Mouse (Mus musculus) hindbrain, postnatal 0 days (tissue): ENCODE data around the gene Mad1l1. TPM values are rescaled to one million over a fixed set of nuclear protein-coding genes. Genes with fewer than 3 reads are reported as not detected.

Source experiments
- ATAC-seq: fragments of 200-750 bp; cut with Nextera tagmentation; 2 replicates; pipeline ENCODE4 v1.8.0; 2017; ENCODE audit warnings: mild to moderate bottlenecking, moderate TSS enrichment, moderate library complexity
- DNase-seq: peaks from one replicate; pipeline ENCODE4 v3.0.0-alpha.2; 2015; ENCODE audit warnings: low spot score
- H3K27ac ChIP-seq: fragments of 300-500 bp; sonication (generic); 2 replicates; pipeline ENCODE4 v1.5.1; 2014; ENCODE audit warnings: mild to moderate bottlenecking
- H3K27me3 ChIP-seq: fragments of 300-500 bp; sonication (generic); 2 replicates; pipeline ENCODE4 v1.6.1; 2014; ENCODE audit warnings: low read length, mixed read lengths; ENCODE audit not compliant: insufficient read depth
- H3K36me3 ChIP-seq: fragments of 300-500 bp; sonication (generic); 2 replicates; pipeline ENCODE4 v1.6.1; 2014; ENCODE audit warnings: low read length, mixed read lengths; ENCODE audit not compliant: insufficient read depth
- H3K4me1 ChIP-seq: fragments of 300-500 bp; sonication (generic); 2 replicates; pipeline ENCODE4 v1.6.1; 2014; ENCODE audit warnings: antibody characterized with exemption, low read length, mixed read lengths; ENCODE audit not compliant: insufficient read depth
- H3K4me2 ChIP-seq: fragments of 300-500 bp; sonication (generic); 2 replicates; pipeline ENCODE4 v1.6.1; 2014; ENCODE audit warnings: low read depth, mild to moderate bottlenecking, low read length, moderate library complexity, mixed read lengths
- H3K4me3 ChIP-seq: fragments of 300-500 bp; sonication (generic); 2 replicates; pipeline ENCODE4 v1.5.1; 2014; ENCODE audit warnings: low read length
- H3K9ac ChIP-seq: fragments of 300-500 bp; sonication (generic); replicated peaks from 2 replicates; pipeline ENCODE4 v1.6.1; 2014; ENCODE audit warnings: mild to moderate bottlenecking, low read length, moderate library complexity, mixed read lengths
- H3K9me3 ChIP-seq: fragments of 300-500 bp; sonication (generic); 2 replicates; pipeline ENCODE4 v1.6.1; 2016; ENCODE audit warnings: low read length, mixed read lengths
- CTCF ChIP-seq: IDR thresholded peaks from 2 replicates; pipeline ENCODE4 v1.5.1; 2016; ENCODE audit warnings: antibody characterized with exemption, control low read depth, low read depth
- WGBS: fragments of 180-500 bp; shearing (Covaris S2); extraction: QIAGEN DNeasy Blood & Tissue Kit; methylation state at CpG from one replicate; pipeline ENCODE4 v1.1.7; 2014; 5-methylcytosine and 5-hydroxymethylcytosine counted together
- polyA plus RNA-seq: library from polyadenylated mRNA; unstranded; fragments of >200 nt; fragmentation: Nextera tagmentation; extraction: Ambion mirVana; gene quantifications from 2 replicates; pipeline ENCODE4 v1.2.1, GENCODE M21; 2015
- total RNA-seq: library from RNA; depleted of rRNA; stranded (reverse); fragments of >200 nt; gene quantifications from 2 replicates; pipeline ENCODE4 v1.2.3, GENCODE M21; 2014

The Mad1l1 gene
- total and polyA plus RNA-seq, 2 experiments from 2014 or later, result 29.1 to 30.9 TPM

- Histone ChIP-seq H3K9ac (no peak overlapping the region), H3K4me2 (no peak overlapping the region), H3K4me1 (no peaks in the 10 kb centered on the region), H3K27ac (no peak overlapping the region), H3K27me3 (no peaks in the 10 kb centered on the region), H3K4me3 (no peak overlapping the region), H3K9me3 (no peaks in the 10 kb centered on the region), H3K36me3 (peaks cover 12% of the 10 kb centered on the region; the same call in 1 of the 2 replicates)
- TF ChIP-seq CTCF, result no peak
- DNase-seq (no peak), ATAC-seq (no peak)
- WGBS, result 79% methylated on average over 14 of the region's 14 CpGs
These were observed 38.8 kb upstream of the Mad1l1 start for GRCm38 (mm10) chr5:140359930-140360674.

DNA sequence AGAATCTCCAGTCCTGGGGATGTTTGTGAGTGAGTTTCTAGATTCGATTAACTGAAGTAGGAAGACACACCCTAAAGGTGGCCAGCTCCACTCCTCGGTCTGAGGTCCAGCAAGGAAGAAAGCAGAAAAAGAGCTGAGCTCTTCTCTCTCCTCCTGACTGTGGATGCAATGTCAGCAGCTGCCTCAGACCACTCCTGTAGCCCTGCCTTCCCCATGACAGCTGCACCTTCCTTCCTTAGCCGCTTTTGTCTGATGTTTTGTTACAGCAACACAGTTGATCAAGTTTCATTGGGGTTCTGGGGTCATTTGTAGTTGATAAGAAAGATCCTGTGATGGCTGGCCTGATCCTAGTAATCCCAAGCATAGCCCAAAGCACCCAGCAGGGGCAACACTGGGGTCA, 36.1 kb upstream of the Mad1l1 start:
- ATAC-seq, result no peak
- Histone ChIP-seq H3K9me3 (no peaks in the 10 kb centered on the region), H3K9ac (no peak overlapping the region), H3K4me3 (no peak overlapping the region), H3K4me2 (no peak overlapping the region), H3K27me3 (no peaks in the 10 kb centered on the region), H3K27ac (no peak overlapping the region), H3K36me3 (peaks cover 26% of the 10 kb centered on the region), H3K4me1 (no peaks in the 10 kb centered on the region)
- DNase-seq, result no peak
- 92% methylated on average over 3 of the region's 3 CpGs for WGBS
- TF ChIP-seq CTCF, result no peak

- Histone ChIP-seq H3K36me3 (peaks cover 34% of the 10 kb centered on the region), H3K9ac (no peak overlapping the region), H3K4me1 (no peaks in the 10 kb centered on the region), H3K4me2 (no peak overlapping the region), H3K27me3 (no peaks in the 10 kb centered on the region), H3K4me3 (no peak overlapping the region), H3K9me3 (no peaks in the 10 kb centered on the region), H3K27ac (no peak overlapping the region)
- TF ChIP-seq CTCF, result peak; percentile 22
- DNase-seq, result no peak
- no peak for ATAC-seq
- 82% methylated on average over 11 of the region's 11 CpGs for WGBS
These were observed 34.6 kb upstream of the Mad1l1 start for GRCm38 (mm10) chr5:140355934-140356333.

- Histone ChIP-seq H3K9me3 (no peaks in the 10 kb centered on the region), H3K27ac (no peak overlapping the region), H3K27me3 (no peaks in the 10 kb centered on the region), H3K9ac (no peak overlapping the region), H3K4me2 (no peak overlapping the region), H3K36me3 (peaks cover 30% of the 10 kb centered on the region), H3K4me3 (no peak overlapping the region), H3K4me1 (no peaks in the 10 kb centered on the region)
- WGBS, result 96% methylated on average over 6 of the region's 6 CpGs
- ATAC-seq, result no peak
- TF ChIP-seq CTCF, result no peak
- no peak for DNase-seq
These were observed 31.0 kb upstream of the Mad1l1 start for GRCm38 (mm10) chr5:140352352-140352751.

DNA sequence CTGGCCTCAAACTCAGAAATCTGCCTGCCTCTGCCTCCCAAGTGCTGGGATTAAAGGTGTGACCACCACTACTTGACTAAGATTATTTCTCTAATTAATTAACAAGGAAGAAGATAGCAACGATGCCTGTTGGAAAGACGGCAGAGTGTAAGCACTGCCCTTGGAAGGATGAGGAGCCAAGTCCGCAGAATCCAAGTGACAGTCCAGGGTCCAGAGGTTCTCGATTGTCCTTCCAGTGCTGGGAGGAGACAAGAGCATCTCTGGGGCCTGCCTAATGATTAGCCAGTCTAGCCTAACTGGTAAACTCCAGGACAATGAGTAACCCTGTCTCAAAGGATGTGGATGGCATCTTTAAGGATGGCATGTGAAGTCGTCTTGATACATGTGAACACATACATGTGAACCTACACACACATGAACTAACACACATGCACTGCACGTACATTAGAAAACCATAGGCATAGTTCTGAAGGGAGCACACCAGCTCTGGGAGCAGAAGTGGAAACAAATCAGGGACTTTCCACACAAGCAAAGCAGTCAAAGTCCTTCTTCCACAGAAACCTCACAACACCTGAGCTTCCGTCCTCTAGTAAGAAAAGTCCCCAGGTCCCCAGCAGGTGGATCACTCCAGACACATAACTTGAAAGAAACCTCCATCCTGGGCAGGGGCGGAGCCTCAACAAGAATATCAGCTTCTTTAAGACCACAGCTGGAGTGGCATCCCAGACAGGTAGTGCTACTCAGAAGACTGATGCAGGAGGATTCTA, 29.6 kb upstream of the Mad1l1 start:
- no peak overlapping the region for H3K4me2 ChIP-seq
- TF ChIP-seq CTCF, result no peak
- H3K27ac ChIP-seq, result no peak overlapping the region
- ATAC-seq (no peak), DNase-seq (no peak)
- H3K27me3 ChIP-seq, result no peaks in the 10 kb centered on the region
- H3K4me3 ChIP-seq, result no peak overlapping the region
- H3K9me3 ChIP-seq, result no peaks in the 10 kb centered on the region
- H3K36me3 ChIP-seq, result peaks cover 31% of the 10 kb centered on the region
- H3K4me1 ChIP-seq, result no peaks in the 10 kb centered on the region
- 93% methylated on average over 8 of the region's 8 CpGs for whole genome bisulfite sequencing
- no peak overlapping the region for H3K9ac ChIP-seq

GRCm38 (mm10) chr5:140349882-140350281, 28.5 kb upstream of the Mad1l1 start:
- no peak for TF ChIP-seq CTCF
- Histone ChIP-seq H3K27me3 (no peaks in the 10 kb centered on the region), H3K9ac (no peak overlapping the region), H3K27ac (no peak overlapping the region), H3K36me3 (peaks cover 36% of the 10 kb centered on the region), H3K4me2 (no peak overlapping the region), H3K9me3 (no peaks in the 10 kb centered on the region), H3K4me3 (no peak overlapping the region), H3K4me1 (no peaks in the 10 kb centered on the region)
- no peak for ATAC-seq
- no peak for DNase-seq
- 96% methylated on average over 9 of the region's 9 CpGs for WGBS

DNA sequence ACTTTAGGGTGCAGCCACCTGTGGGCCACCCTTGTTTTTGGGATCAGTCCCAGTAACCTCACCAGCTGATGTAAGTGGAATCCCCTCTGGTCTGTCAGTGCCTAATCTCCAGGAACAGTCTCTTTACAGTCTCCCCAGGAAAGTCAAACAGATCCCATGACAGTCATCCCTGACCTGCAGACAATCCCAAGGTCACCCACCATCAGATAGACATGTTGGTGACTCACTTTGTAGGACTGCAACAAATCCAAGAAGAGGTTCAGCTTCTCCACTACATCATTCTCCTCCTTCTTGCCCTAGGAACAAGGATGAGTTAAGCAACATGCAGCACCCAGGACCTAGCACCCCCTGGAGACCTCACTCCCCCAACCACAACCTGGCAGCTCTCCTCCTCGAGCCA, 24.7 kb upstream of the Mad1l1 start:
- H3K36me3 ChIP-seq, result peaks cover 24% of the 10 kb centered on the region
- H3K9me3 ChIP-seq, result no peaks in the 10 kb centered on the region
- no peaks in the 10 kb centered on the region for H3K4me1 ChIP-seq
- H3K4me2 ChIP-seq, result no peak overlapping the region
- ATAC-seq, result no peak
- no peak overlapping the region for H3K4me3 ChIP-seq
- no peak overlapping the region for H3K27ac ChIP-seq
- DNase-seq, result no peak
- WGBS, result 83% methylated on average over 1 of the region's 1 CpGs
- no peaks in the 10 kb centered on the region for H3K27me3 ChIP-seq
- no peak overlapping the region for H3K9ac ChIP-seq
- no peak for TF ChIP-seq CTCF
